Mouse (Mus musculus) myocyte (in vitro differentiated cells): Measurements from ENCODE around the gene H13. TPM values are rescaled to one million over a fixed set of nuclear protein-coding genes. Genes with fewer than 3 reads are reported as not detected.

Source experiments
- H3K27me3 ChIP-seq: one replicate; pipeline ENCODE4 v1.6.1; 2011; ENCODE audit not compliant: control insufficient read depth, insufficient read depth, insufficient read length
- H3K36me3 ChIP-seq: one replicate; pipeline ENCODE4 v1.6.1; 2011; ENCODE audit not compliant: control insufficient read depth, insufficient read depth
- H3K4me2 ChIP-seq: one replicate; pipeline ENCODE4 v1.6.1; 2011; ENCODE audit warnings: low read depth, control low read depth
- H3K4me3 ChIP-seq: one replicate; pipeline ENCODE4 v1.5.1; 2011; ENCODE audit warnings: mild to moderate bottlenecking, control low read depth, moderate library complexity
- H3K79me2 ChIP-seq: one replicate; pipeline ENCODE4 v1.6.1; 2011; ENCODE audit not compliant: control insufficient read depth, insufficient read depth
- H3ac ChIP-seq: one replicate; pipeline ENCODE4 v1.6.1; 2011; ENCODE audit not compliant: control insufficient read depth, insufficient read length
- CEBPB ChIP-seq: IDR thresholded peaks from 2 replicates; pipeline ENCODE4 v1.6.1; 2011; ENCODE audit warnings: mild to moderate bottlenecking, moderate library complexity; ENCODE audit not compliant: poor library complexity, insufficient read depth, severe bottlenecking
- E2F4 ChIP-seq: IDR thresholded peaks from one replicate; pipeline ENCODE4 v1.6.1; 2011; ENCODE audit warnings: mild to moderate bottlenecking, control low read depth, moderate library complexity; ENCODE audit not compliant: insufficient read depth
- MAX ChIP-seq: IDR thresholded peaks from one replicate; pipeline ENCODE4 v1.6.1; 2011; ENCODE audit warnings: low read depth, mild to moderate bottlenecking, control low read depth
- MYOD1 ChIP-seq, 3 experiments: IDR thresholded peaks; one replicate each; pipeline ENCODE4 v1.6.1; 2011; ENCODE audit warnings: control low read depth in 2 of 3, low read depth in 2 of 3, mild to moderate bottlenecking in 2 of 3, moderate library complexity in 1 of 3; ENCODE audit not compliant: insufficient read length in 2 of 3, control insufficient read depth in 1 of 3
- MYOG ChIP-seq, 3 experiments: IDR thresholded peaks; one replicate each; pipeline ENCODE4 v1.6.1; 2011; ENCODE audit warnings: control low read depth in 2 of 3, low read depth in 2 of 3, mild to moderate bottlenecking in 2 of 3; ENCODE audit not compliant: insufficient read length in 2 of 3, control insufficient read depth in 1 of 3, insufficient read depth in 1 of 3
- POLR2A ChIP-seq: IDR thresholded peaks from one replicate; pipeline ENCODE4 v1.6.1; 2011; ENCODE audit warnings: low read depth, mild to moderate bottlenecking, control low read depth, moderate library complexity; ENCODE audit not compliant: insufficient read length
- POLR2AphosphoS2 ChIP-seq: IDR thresholded peaks from one replicate; pipeline ENCODE4 v1.6.1; 2011; ENCODE audit warnings: low read depth, control low read depth; ENCODE audit not compliant: insufficient read length
- REST ChIP-seq: IDR thresholded peaks from one replicate; pipeline ENCODE4 v1.6.1; 2011; ENCODE audit warnings: mild to moderate bottlenecking, control low read depth, moderate library complexity; ENCODE audit not compliant: insufficient read depth, insufficient read length
- SRF ChIP-seq: IDR thresholded peaks from one replicate; pipeline ENCODE4 v1.6.1; 2011; ENCODE audit warnings: low read depth; ENCODE audit not compliant: control insufficient read depth, insufficient read length
- TCF12 ChIP-seq: IDR thresholded peaks from one replicate; pipeline ENCODE4 v1.6.1; 2011; ENCODE audit warnings: mild to moderate bottlenecking, control low read depth; ENCODE audit not compliant: poor library complexity, insufficient read depth, severe bottlenecking
- TCF3 ChIP-seq: IDR thresholded peaks from one replicate; pipeline ENCODE4 v1.6.1; 2011; ENCODE audit warnings: low read depth, control low read depth; ENCODE audit not compliant: insufficient read length
- USF1 ChIP-seq: IDR thresholded peaks from one replicate; pipeline ENCODE4 v1.6.1; 2011; ENCODE audit warnings: low read depth, mild to moderate bottlenecking, control low read depth, moderate library complexity
- polyA plus RNA-seq: library from polyadenylated mRNA; unstranded; fragments of >200 nt; fragmentation: generic; extraction: Trizol; gene quantifications from one replicate; pipeline ENCODE4 v1.2.1, GENCODE M21; 2012; ENCODE audit warnings: missing spikeins

H13 gene
- polyA plus RNA-seq, 1 experiment, result 190 TPM

GRCm38 (mm10) chr2:152707627-152708026, 38.4 kb downstream of the H13 start:
- peak overlapping the region; percentile 10 for H3K4me3 ChIP-seq
- peaks cover 3% of the 10 kb centered on the region for H3K36me3 ChIP-seq

GRCm38 (mm10) chr2:152709066-152709465, 39.8 kb downstream of the H13 start:
- H3K36me3 ChIP-seq, result peaks cover 3% of the 10 kb centered on the region
- no peak overlapping the region for H3ac ChIP-seq
- no peaks in the 10 kb centered on the region for H3K27me3 ChIP-seq
- H3K79me2 ChIP-seq, result no peaks in the 10 kb centered on the region
- no peak overlapping the region for H3K4me3 ChIP-seq
- no peak for TF ChIP-seq TCF3
- no peak for TF ChIP-seq USF1
- TF ChIP-seq MAX, result no peak
- TF ChIP-seq CEBPB, result no peak
- no peak for TF ChIP-seq MYOD1 (IDR thresholded peaks at IDR 0.05; ENCODE audit: control insufficient read depth in 1 of 3, insufficient read length in 2 of 3, low read depth in 2 of 3)
- TF ChIP-seq SRF, result no peak
- no peak overlapping the region for H3K4me2 ChIP-seq

More at GRCm38 (mm10) chr2:152707627-152708026, 38.4 kb downstream of the H13 start:
- H3ac ChIP-seq, result no peak overlapping the region
- TF ChIP-seq MYOG (IDR thresholded peaks at IDR 0.05; ENCODE audit: control insufficient read depth in 1 of 3, insufficient read depth in 1 of 3, insufficient read length in 2 of 3, low read depth in 2 of 3) (peak in 2 of 3 experiments; percentile 43 to 69), TCF12 (no peak), MYOD1 (IDR thresholded peaks at IDR 0.05; ENCODE audit: control insufficient read depth in 1 of 3, insufficient read length in 2 of 3, low read depth in 2 of 3) (peak in 2 of 3 experiments; percentile 22 to 61), POLR2AphosphoS2 (peak; percentile 86), POLR2A (peak; percentile 84), REST (no peak)
- H3K27me3 ChIP-seq, result no peaks in the 10 kb centered on the region
- no peaks in the 10 kb centered on the region for H3K79me2 ChIP-seq
- H3K4me2 ChIP-seq, result peak overlapping the region; percentile 50

- H3K27me3 ChIP-seq, result no peaks in the 10 kb centered on the region
- no peak overlapping the region for H3K4me3 ChIP-seq
- no peaks in the 10 kb centered on the region for H3K36me3 ChIP-seq
- H3K79me2 ChIP-seq, result no peaks in the 10 kb centered on the region
- H3ac ChIP-seq, result no peak overlapping the region
- TF ChIP-seq CEBPB (no peak), USF1 (no peak), TCF12 (no peak), E2F4 (no peak), MAX (no peak), SRF (no peak), MYOD1 (IDR thresholded peaks at IDR 0.05; ENCODE audit: control insufficient read depth in 1 of 3, insufficient read length in 2 of 3, low read depth in 2 of 3) (no peak), POLR2AphosphoS2 (no peak), REST (no peak), TCF3 (no peak), POLR2A (no peak), MYOG (IDR thresholded peaks at IDR 0.05; ENCODE audit: control insufficient read depth in 1 of 3, insufficient read depth in 1 of 3, insufficient read length in 2 of 3, low read depth in 2 of 3) (no peak)
- no peak overlapping the region for H3K4me2 ChIP-seq
These were observed 47.0 kb downstream of the H13 start for GRCm38 (mm10) chr2:152716241-152716772.

DNA sequence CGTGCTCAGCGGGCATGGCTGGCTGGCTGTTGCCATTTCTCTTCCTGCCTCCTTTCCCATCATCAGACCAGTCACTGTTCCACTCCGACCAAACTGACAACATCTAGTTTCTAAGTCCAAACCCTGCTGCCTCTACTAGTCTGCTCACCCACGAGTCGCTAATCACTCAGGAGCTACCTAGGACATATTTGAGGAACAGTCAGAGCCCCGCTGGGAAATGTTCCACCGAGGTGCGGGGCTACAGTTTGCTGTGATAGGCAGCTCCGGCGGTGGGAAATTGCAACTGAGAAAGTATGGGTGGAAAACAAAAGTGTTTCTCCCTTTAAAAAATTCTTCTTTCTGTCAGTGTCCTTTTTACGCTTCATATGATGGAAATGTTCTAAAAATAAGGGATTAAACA, 48.4 kb downstream of the H13 start:
- TF ChIP-seq E2F4 (no peak), USF1 (no peak), REST (no peak), SRF (no peak), TCF3 (no peak), POLR2AphosphoS2 (no peak), TCF12 (no peak), MYOG (IDR thresholded peaks at IDR 0.05; ENCODE audit: control insufficient read depth in 1 of 3, insufficient read depth in 1 of 3, insufficient read length in 2 of 3, low read depth in 2 of 3) (no peak), POLR2A (no peak), MAX (no peak), CEBPB (no peak), MYOD1 (IDR thresholded peaks at IDR 0.05; ENCODE audit: control insufficient read depth in 1 of 3, insufficient read length in 2 of 3, low read depth in 2 of 3) (no peak)
- Histone ChIP-seq H3K36me3 (no peaks in the 10 kb centered on the region), H3K4me3 (no peak overlapping the region), H3K4me2 (no peak overlapping the region), H3K27me3 (no peaks in the 10 kb centered on the region), H3K79me2 (no peaks in the 10 kb centered on the region), H3ac (no peak overlapping the region)

- TF ChIP-seq POLR2A (no peak), SRF (no peak), POLR2AphosphoS2 (no peak), TCF12 (no peak), TCF3 (no peak), REST (no peak), MAX (no peak)
These were observed 48.8 kb downstream of the H13 start for GRCm38 (mm10) chr2:152718076-152718475.

More at GRCm38 (mm10) chr2:152718076-152718475, 48.8 kb downstream of the H13 start:
- H3K36me3 ChIP-seq, result no peaks in the 10 kb centered on the region
- no peak overlapping the region for H3K4me3 ChIP-seq
- no peak overlapping the region for H3ac ChIP-seq
- no peak overlapping the region for H3K4me2 ChIP-seq
- H3K27me3 ChIP-seq, result no peaks in the 10 kb centered on the region
- no peaks in the 10 kb centered on the region for H3K79me2 ChIP-seq
